In genomic region chr8:15519896-15520295, GRCm38 (mm10) we compare ENCODE assay signal across 7 mouse cellular contexts.
DNase-seq lines count a peak whose midpoint lies in the region.

No protein-coding gene starts in this region.

- peak; percentile 83 for DNase-seq in cerebellum, adult 8-10 months
- peak; percentile 98 for DNase-seq in heart, adult 11 months
- peak; percentile 90 for DNase-seq in kidney, adult 18-20 months
- DNase-seq in layer of hippocampus, postnatal 10 days (ENCODE audit: low spot score in 2 of 2) = peak; percentile 46 to 65
- peak; percentile 4 for DNase-seq in lung, postnatal 10 days
- peak; percentile 84 for DNase-seq in right cerebral cortex, postnatal 25 days
- DNase-seq in thymus, postnatal 25 days = peak; percentile 72

Comparison
In these comparisons a context has a peak if more than half of its experiments do, and no peak if none do; other contexts are left out.
1. Peak in every context shown above with its lines: DNase-seq.
2. DNase-seq: peak in every context shown above with its lines; median percentile 98 in heart, adult 11 months; 90 in kidney, adult 18-20 months; 84 in right cerebral cortex, postnatal 25 days; 83 in cerebellum, adult 8-10 months; 72 in thymus, postnatal 25 days; 56 in layer of hippocampus, postnatal 10 days; 4 in lung, postnatal 10 days.